Mouse (Mus musculus): ENCODE measurements around the gene Nrp1.

DNA sequence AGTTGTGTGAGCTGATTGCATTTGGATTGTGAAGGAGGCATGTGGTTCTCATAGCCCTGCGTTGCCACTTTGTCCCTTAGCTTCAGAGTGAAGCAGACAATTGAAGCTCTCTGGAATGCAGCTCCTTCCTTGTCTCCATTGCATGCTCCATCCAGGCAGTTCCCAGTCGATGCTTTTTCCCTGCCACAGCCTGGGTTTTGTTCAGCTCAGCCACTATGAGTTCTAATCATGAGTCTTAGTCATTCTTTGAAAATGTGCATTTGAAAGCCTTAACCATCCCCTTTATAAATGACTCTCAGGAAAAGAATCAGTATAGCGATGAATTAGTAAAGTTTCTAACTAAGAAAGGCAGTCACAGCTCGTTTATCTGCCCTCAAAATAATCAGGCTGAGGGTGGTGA lies 87.2 kb downstream of the Nrp1 start:
- TF ChIP-seq GATA1 (IDR thresholded peaks at IDR 0.05; ENCODE audit: borderline replicate concordance, low read length) (no peak), FLI1 (IDR thresholded peaks at IDR 0.05; ENCODE audit: low read length) (no peak)

Data from megakaryocyte, embryonic 14.5 days (primary cell).